Mouse (Mus musculus): ENCODE data around the gene Ncoa3. TPM values are rescaled to one million over a fixed set of nuclear protein-coding genes. Genes with fewer than 3 reads are reported as not detected.

Ncoa3 gene
- total and polyA plus RNA-seq, 3 experiments = 20.1 to 32.1 (median 29.1) TPM

DNA sequence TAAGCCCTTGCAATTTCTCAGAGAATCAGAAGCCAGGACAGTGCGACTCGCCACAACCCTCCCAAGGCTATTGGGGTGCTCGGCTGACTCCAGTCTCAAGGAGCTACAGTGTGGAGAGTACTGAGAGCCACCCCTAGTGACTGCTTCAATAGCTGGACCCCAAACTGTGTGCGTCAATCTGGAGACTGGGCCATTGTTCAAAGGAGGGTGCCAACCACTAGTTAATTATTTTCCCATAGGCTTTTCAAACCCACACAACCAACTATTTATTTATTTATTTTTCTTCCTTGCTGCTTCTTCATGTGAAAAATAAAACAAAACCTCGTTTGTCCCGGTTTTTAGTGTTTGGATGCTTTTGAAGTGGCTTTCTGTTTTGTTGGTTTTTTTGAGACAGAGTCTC is 33.9 kb upstream of the Ncoa3 start:
- no peak for DNase-seq
- WGBS = 94% methylated on average over 6 of the region's 6 CpGs
- TF ChIP-seq EP300 (IDR thresholded peaks at IDR 0.05; ENCODE audit: insufficient read depth, low read depth, low read length) = no peak
- TF ChIP-seq POLR2A (IDR thresholded peaks at IDR 0.05; ENCODE audit: insufficient read depth, low read depth, low read length) = no peak
- no peak for TF ChIP-seq CTCF (IDR thresholded peaks at IDR 0.05)
- Histone ChIP-seq H3K4me3 (no peak overlapping the region), H3K9ac (ENCODE audit: low read depth, low read length) (no peak overlapping the region), H3K4me1 (ENCODE audit: control insufficient read depth, insufficient read depth, low read length) (peaks cover 9% of the 10 kb centered on the region), H3K79me2 (replicated peaks; ENCODE audit: control insufficient read depth, insufficient read depth, low read length) (no peaks in the 10 kb centered on the region), H3K27ac (no peak overlapping the region), H3K27me3 (ENCODE audit: control insufficient read depth, insufficient read depth, low read length) (no peaks in the 10 kb centered on the region), H3K36me3 (ENCODE audit: control insufficient read depth, insufficient read depth, low read length) (no peaks in the 10 kb centered on the region)
- intact Hi-C loops (cut with DNase I) = no loop called here

DNA sequence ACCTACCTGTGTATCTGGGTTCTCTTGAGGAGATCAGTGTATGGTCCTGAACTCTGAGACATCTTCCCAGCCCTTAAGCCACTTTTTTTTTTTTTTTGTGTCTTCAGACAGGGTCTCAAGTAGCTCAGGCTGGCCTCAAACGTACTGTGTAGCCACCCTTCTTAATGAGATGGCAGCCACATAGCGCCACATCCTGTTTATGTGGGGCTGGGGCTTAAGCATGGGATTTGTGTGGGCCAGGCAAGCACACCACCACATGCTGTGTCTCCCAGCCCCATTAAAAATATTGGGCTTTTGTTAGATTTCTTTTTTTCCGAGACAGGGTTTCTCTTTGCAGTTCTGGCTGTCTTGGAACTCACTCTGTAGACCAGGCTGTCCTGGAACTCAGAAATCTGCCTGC is 31.7 kb upstream of the Ncoa3 start:
- H3K4me3 ChIP-seq = no peak overlapping the region
- no peak overlapping the region for H3K9ac ChIP-seq (ENCODE audit: low read depth, low read length)
- peaks cover 2% of the 10 kb centered on the region; the same call in 1 of the 2 replicates for H3K4me1 ChIP-seq (ENCODE audit: control insufficient read depth, insufficient read depth, low read length)
- no peak for DNase-seq
- H3K27ac ChIP-seq = no peak overlapping the region
- H3K79me2 ChIP-seq (replicated peaks; ENCODE audit: control insufficient read depth, insufficient read depth, low read length) = no peaks in the 10 kb centered on the region
- H3K36me3 ChIP-seq (ENCODE audit: control insufficient read depth, insufficient read depth, low read length) = no peaks in the 10 kb centered on the region
- TF ChIP-seq POLR2A (IDR thresholded peaks at IDR 0.05; ENCODE audit: insufficient read depth, low read depth, low read length) (no peak), EP300 (IDR thresholded peaks at IDR 0.05; ENCODE audit: insufficient read depth, low read depth, low read length) (no peak), CTCF (IDR thresholded peaks at IDR 0.05) (no peak)
- no peaks in the 10 kb centered on the region for H3K27me3 ChIP-seq (ENCODE audit: control insufficient read depth, insufficient read depth, low read length)
- WGBS = 86% methylated on average over 3 of the region's 3 CpGs
- intact Hi-C loops (cut with DNase I) = no loop called here

DNA sequence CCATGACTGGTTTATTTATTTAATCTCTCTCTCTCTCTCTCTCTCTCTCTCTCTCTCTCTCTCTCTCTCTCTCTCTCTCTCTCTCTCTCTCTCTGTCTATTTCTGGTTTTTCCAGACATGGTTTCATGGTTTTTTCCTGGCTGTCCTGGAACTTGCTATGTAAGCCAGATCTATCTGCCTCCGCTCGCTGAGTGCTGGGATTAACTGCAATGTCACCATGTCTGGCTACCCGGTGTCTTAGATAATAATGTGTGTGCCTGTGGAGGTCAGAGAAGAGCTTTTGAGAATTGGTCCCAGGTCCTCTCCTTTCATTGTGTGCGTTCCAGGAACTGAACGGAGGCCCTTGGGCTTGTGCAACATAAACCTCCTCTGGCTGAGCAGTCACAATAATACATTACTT is 29.6 kb upstream of the Ncoa3 start:
- DNase-seq = no peak
- peaks cover 3% of the 10 kb centered on the region for H3K4me1 ChIP-seq (ENCODE audit: control insufficient read depth, insufficient read depth, low read length)
- H3K27ac ChIP-seq = no peak overlapping the region
- H3K36me3 ChIP-seq (ENCODE audit: control insufficient read depth, insufficient read depth, low read length) = no peaks in the 10 kb centered on the region
- no peaks in the 10 kb centered on the region for H3K27me3 ChIP-seq (ENCODE audit: control insufficient read depth, insufficient read depth, low read length)
- H3K79me2 ChIP-seq (replicated peaks; ENCODE audit: control insufficient read depth, insufficient read depth, low read length) = no peaks in the 10 kb centered on the region
- no peak overlapping the region for H3K4me3 ChIP-seq
- no peak for TF ChIP-seq POLR2A (IDR thresholded peaks at IDR 0.05; ENCODE audit: insufficient read depth, low read depth, low read length)
- no peak for TF ChIP-seq CTCF (IDR thresholded peaks at IDR 0.05)
- TF ChIP-seq EP300 (IDR thresholded peaks at IDR 0.05; ENCODE audit: insufficient read depth, low read depth, low read length) = no peak
- no peak overlapping the region for H3K9ac ChIP-seq (ENCODE audit: low read depth, low read length)
- WGBS = 67% methylated on average over 5 of the region's 5 CpGs
- intact Hi-C loops (cut with DNase I) = no loop called here

DNA sequence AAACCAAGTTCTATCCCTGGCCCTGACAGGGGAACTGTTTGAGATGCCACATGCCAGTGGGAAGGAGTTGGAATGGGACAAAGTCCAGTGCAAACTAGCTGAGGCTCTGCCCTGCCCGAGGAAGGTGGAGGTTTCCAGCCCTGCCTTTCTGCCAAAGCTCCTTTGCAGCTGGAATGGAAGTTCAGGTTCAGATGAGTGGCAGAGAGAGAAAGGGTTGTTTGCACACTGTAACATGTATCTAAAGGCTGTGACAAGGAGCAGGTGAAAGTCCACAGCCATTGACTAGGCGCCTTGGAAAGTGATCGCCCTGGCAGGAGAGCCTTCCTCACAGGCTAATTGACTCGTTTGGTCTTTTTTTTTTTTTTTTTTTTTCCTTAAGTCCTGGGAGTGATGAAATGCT is 28.3 kb upstream of the Ncoa3 start:
- Histone ChIP-seq H3K27ac (peak overlapping the region; percentile 15; the same call in 1 of the 2 replicates), H3K27me3 (ENCODE audit: control insufficient read depth, insufficient read depth, low read length) (no peaks in the 10 kb centered on the region), H3K4me1 (ENCODE audit: control insufficient read depth, insufficient read depth, low read length) (peaks cover 11% of the 10 kb centered on the region), H3K36me3 (ENCODE audit: control insufficient read depth, insufficient read depth, low read length) (0 out of 2 replicates have a peak, but pooled peaks cover 3% of the 10 kb centered on the region), H3K9ac (ENCODE audit: low read depth, low read length) (no peak overlapping the region), H3K4me3 (no peak overlapping the region), H3K79me2 (replicated peaks; ENCODE audit: control insufficient read depth, insufficient read depth, low read length) (no peaks in the 10 kb centered on the region)
- TF ChIP-seq EP300 (IDR thresholded peaks at IDR 0.05; ENCODE audit: insufficient read depth, low read depth, low read length) = no peak
- TF ChIP-seq POLR2A (IDR thresholded peaks at IDR 0.05; ENCODE audit: insufficient read depth, low read depth, low read length) = no peak
- TF ChIP-seq CTCF (IDR thresholded peaks at IDR 0.05) = no peak
- intact Hi-C loops (cut with DNase I) = no loop called here
- WGBS = 49% methylated on average over 4 of the region's 4 CpGs
- DNase-seq = no peak

DNA sequence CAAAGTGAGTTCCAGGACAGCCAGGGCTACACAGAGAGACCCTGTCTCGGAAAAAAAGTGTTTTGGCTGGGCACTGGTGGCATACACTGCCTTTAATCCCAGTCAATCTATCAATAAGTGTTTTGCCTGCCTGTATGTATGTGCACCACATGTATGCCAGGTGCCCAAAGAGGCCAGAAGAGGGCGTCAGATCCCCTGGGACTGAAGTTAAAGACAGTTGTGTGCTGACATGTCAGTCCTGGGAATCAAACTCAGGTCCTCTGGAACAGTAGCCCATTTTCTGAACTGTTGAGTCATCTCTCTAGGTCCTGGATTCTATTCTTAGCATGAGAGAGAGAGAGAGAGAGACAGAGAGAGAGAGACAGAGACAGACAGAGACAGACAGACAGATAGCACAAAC is 25.4 kb upstream of the Ncoa3 start:
- H3K27ac ChIP-seq = peak overlapping the region; percentile 52

DNA sequence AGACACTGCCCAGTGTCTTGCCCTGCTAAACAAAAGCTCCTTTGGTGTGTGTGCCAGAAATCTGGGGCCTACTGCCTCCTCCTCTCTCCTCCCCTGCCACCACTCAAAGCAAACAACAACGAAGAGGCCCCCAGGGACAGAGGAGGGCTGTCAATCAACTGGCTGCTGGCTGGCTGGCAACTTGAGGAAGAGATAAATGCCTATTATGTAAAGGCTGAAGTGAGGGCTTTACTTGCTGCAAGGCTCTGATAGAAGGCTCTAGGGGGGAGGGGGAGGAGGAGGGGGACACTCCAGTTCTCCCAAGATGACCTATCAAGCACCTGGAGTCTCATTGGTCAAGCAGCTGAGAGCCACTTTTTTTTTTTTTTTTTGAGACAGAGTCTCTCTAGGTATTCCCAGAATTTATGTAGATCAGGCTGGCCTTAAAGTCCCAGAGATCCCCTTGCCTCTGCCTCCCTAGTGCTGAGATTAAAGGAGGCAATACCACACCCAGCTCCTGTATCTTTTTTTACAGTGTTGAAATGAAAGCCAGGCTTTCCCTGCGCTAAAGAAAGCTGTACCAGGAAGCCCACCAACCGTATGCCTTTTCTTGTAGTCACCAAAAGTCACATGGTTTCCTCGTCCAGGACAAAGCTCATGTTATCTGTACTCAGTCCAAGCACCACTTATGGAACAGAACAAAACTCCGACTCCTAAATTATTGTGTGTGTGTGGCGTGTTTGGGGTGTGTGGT is 24.4 kb upstream of the Ncoa3 start:
- Histone ChIP-seq H3K4me1 (ENCODE audit: control insufficient read depth, insufficient read depth, low read length) (peaks cover 13% of the 10 kb centered on the region), H3K9ac (ENCODE audit: low read depth, low read length) (no peak overlapping the region), H3K4me3 (no peak overlapping the region), H3K36me3 (ENCODE audit: control insufficient read depth, insufficient read depth, low read length) (0 out of 2 replicates have a peak, but pooled peaks cover 3% of the 10 kb centered on the region), H3K27ac (peak overlapping the region; percentile 52), H3K79me2 (replicated peaks; ENCODE audit: control insufficient read depth, insufficient read depth, low read length) (no peaks in the 10 kb centered on the region), H3K27me3 (ENCODE audit: control insufficient read depth, insufficient read depth, low read length) (no peaks in the 10 kb centered on the region)
- peak in 1 of 2 experiments; percentile 32 for DNase-seq
- intact Hi-C loops (cut with DNase I) = no loop called here
- 36% methylated on average over 6 of the region's 6 CpGs for WGBS
- TF ChIP-seq POLR2A (IDR thresholded peaks at IDR 0.05; ENCODE audit: insufficient read depth, low read depth, low read length) = no peak
- no peak for TF ChIP-seq CTCF (IDR thresholded peaks at IDR 0.05)
- TF ChIP-seq EP300 (IDR thresholded peaks at IDR 0.05; ENCODE audit: insufficient read depth, low read depth, low read length) = no peak

More for the DNA sequence above, 25.4 kb upstream of the Ncoa3 start:
- no peak overlapping the region for H3K9ac ChIP-seq (ENCODE audit: low read depth, low read length)
- H3K79me2 ChIP-seq (replicated peaks; ENCODE audit: control insufficient read depth, insufficient read depth, low read length) = no peaks in the 10 kb centered on the region
- intact Hi-C loops (cut with DNase I) = no loop called here
- 0 out of 2 replicates have a peak, but pooled peaks have one; percentile 5 for TF ChIP-seq CTCF (IDR thresholded peaks at IDR 0.05)
- no peak for TF ChIP-seq EP300 (IDR thresholded peaks at IDR 0.05; ENCODE audit: insufficient read depth, low read depth, low read length)
- TF ChIP-seq POLR2A (IDR thresholded peaks at IDR 0.05; ENCODE audit: insufficient read depth, low read depth, low read length) = no peak
- H3K27me3 ChIP-seq (ENCODE audit: control insufficient read depth, insufficient read depth, low read length) = no peaks in the 10 kb centered on the region
- peaks cover 13% of the 10 kb centered on the region for H3K4me1 ChIP-seq (ENCODE audit: control insufficient read depth, insufficient read depth, low read length)
- DNase-seq = no peak
- 94% methylated on average over 2 of the region's 2 CpGs for WGBS
- H3K36me3 ChIP-seq (ENCODE audit: control insufficient read depth, insufficient read depth, low read length) = 0 out of 2 replicates have a peak, but pooled peaks cover 3% of the 10 kb centered on the region
- no peak overlapping the region for H3K4me3 ChIP-seq

Data from heart, adult 2 months (tissue).